Mouse (Mus musculus) natural killer cell, adult 2 months (primary cell): ENCODE results near the gene Kat6b.
"Not testable (repeated sequence)": the region's sequence is repeated elsewhere in the genome, so short reads cannot be mapped to it uniquely, and the experiment has no call there.

Source experiments
- DNase-seq, 2 experiments: peaks; one replicate each; pipeline ENCODE4 v3.0.0; 2022; ENCODE audit warnings: low spot score in 2 of 2

Kat6b gene

GRCm38 (mm10) chr14:21481231-21481630 lies at the start of gene Kat6b:
Gene Kat6b, plus strand, starts transcription at chr14:21481434.
- DNase-seq: no peak

- no peak for DNase-seq
Observed at GRCm38 (mm10) chr14:21433415-21433814, 47.8 kb upstream of the Kat6b start.

- DNase-seq: no peak
Observed at GRCm38 (mm10) chr14:21433995-21434394, 47.2 kb upstream of the Kat6b start.

- no peak for DNase-seq
Observed at GRCm38 (mm10) chr14:21434686-21435085, 46.5 kb upstream of the Kat6b start.

- no peak for DNase-seq
Observed at GRCm38 (mm10) chr14:21439785-21440184, 41.4 kb upstream of the Kat6b start.

- no peak for DNase-seq
Observed at GRCm38 (mm10) chr14:21440526-21440925, 40.7 kb upstream of the Kat6b start.

GRCm38 (mm10) chr14:21441772-21442533 lies 39.3 kb upstream of the Kat6b start:
- DNase-seq: no peak

GRCm38 (mm10) chr14:21452581-21452980 lies 28.7 kb upstream of the Kat6b start:
- no peak for DNase-seq

- DNase-seq: no peak
Observed at GRCm38 (mm10) chr14:21453896-21454295, 27.3 kb upstream of the Kat6b start.

GRCm38 (mm10) chr14:21455654-21456350 lies 25.4 kb upstream of the Kat6b start:
- DNase-seq: no peak

GRCm38 (mm10) chr14:21456526-21456925 lies 24.7 kb upstream of the Kat6b start:
- DNase-seq: no peak

GRCm38 (mm10) chr14:21457876-21458275 lies 23.4 kb upstream of the Kat6b start:
- DNase-seq: no peak

GRCm38 (mm10) chr14:21458696-21459095 lies 22.5 kb upstream of the Kat6b start:
- no peak for DNase-seq

- no peak for DNase-seq
Observed at GRCm38 (mm10) chr14:21459163-21459562, 22.1 kb upstream of the Kat6b start.

- DNase-seq: no peak
Observed at GRCm38 (mm10) chr14:21462398-21462797, 18.8 kb upstream of the Kat6b start.

- DNase-seq: no peak
Observed at GRCm38 (mm10) chr14:21463117-21463712, 18.0 kb upstream of the Kat6b start.

GRCm38 (mm10) chr14:21470386-21470785 lies 10.8 kb upstream of the Kat6b start:
- no peak for DNase-seq

GRCm38 (mm10) chr14:21471975-21472374 lies 9.3 kb upstream of the Kat6b start:
- DNase-seq: no peak

- not testable (repeated sequence) for DNase-seq
Observed at GRCm38 (mm10) chr14:21474593-21475132, 6.6 kb upstream of the Kat6b start.

- DNase-seq: no peak
Observed at GRCm38 (mm10) chr14:21477181-21477580, 4.1 kb upstream of the Kat6b start.

- DNase-seq: no peak
Observed at GRCm38 (mm10) chr14:21479566-21479965, 1.7 kb upstream of the Kat6b start.

- DNase-seq: no peak
Observed at GRCm38 (mm10) chr14:21480191-21480590, 1.0 kb upstream of the Kat6b start.

- DNase-seq: no peak
Observed at GRCm38 (mm10) chr14:21484199-21484598, 3.0 kb downstream of the Kat6b start.
